Mouse (Mus musculus) liver, embryonic 13.5 days (tissue): Measurements from ENCODE around the gene Snx33. TPM values are rescaled to one million over a fixed set of nuclear protein-coding genes. Genes with fewer than 3 reads are reported as not detected.

ENCODE experiments used
- ATAC-seq: fragments of 200-750 bp; cut with Nextera tagmentation; 2 replicates; pipeline ENCODE4 v1.8.0; 2017; ENCODE audit warnings: low read depth, mild to moderate bottlenecking, moderate number of reproducible peaks, moderate library complexity
- DNase-seq: peaks from one replicate; pipeline ENCODE4 v3.0.0; 2022
- H3K27ac ChIP-seq: fragments of 300-500 bp; sonication (generic); 2 replicates; pipeline ENCODE4 v1.5.1; 2015; ENCODE audit warnings: moderate library complexity, mild to moderate bottlenecking, inconsistent platforms
- H3K27me3 ChIP-seq: fragments of 300-500 bp; sonication (generic); 2 replicates; pipeline ENCODE4 v1.6.1; 2015; ENCODE audit warnings: mild to moderate bottlenecking, inconsistent platforms
- H3K36me3 ChIP-seq: fragments of 300-500 bp; sonication (generic); 2 replicates; pipeline ENCODE4 v1.6.1; 2015; ENCODE audit warnings: mild to moderate bottlenecking, inconsistent platforms
- H3K4me1 ChIP-seq: fragments of 300-500 bp; sonication (generic); replicated peaks from 2 replicates; pipeline ENCODE4 v1.6.1; 2015; ENCODE audit warnings: inconsistent platforms
- H3K4me2 ChIP-seq: fragments of 300-500 bp; sonication (generic); 2 replicates; pipeline ENCODE4 v1.6.1; 2015; ENCODE audit warnings: inconsistent platforms, mild to moderate bottlenecking, moderate library complexity
- H3K4me3 ChIP-seq: fragments of 300-500 bp; sonication (generic); replicated peaks from 2 replicates; pipeline ENCODE4 v1.5.1; 2015; ENCODE audit warnings: mild to moderate bottlenecking, inconsistent platforms
- H3K9ac ChIP-seq: fragments of 300-500 bp; sonication (generic); 2 replicates; pipeline ENCODE4 v1.6.1; 2015; ENCODE audit warnings: mild to moderate bottlenecking, inconsistent platforms
- H3K9me3 ChIP-seq: fragments of 300-500 bp; sonication (generic); replicated peaks from 2 replicates; pipeline ENCODE4 v1.6.1; 2016; ENCODE audit warnings: inconsistent platforms
- WGBS: fragments of 180-500 bp; shearing (Covaris S2); methylation state at CpG from one replicate; pipeline ENCODE4 v1.1.7; 2015; ENCODE audit not compliant: insufficient replicate concordance; 5-methylcytosine and 5-hydroxymethylcytosine counted together
- polyA plus RNA-seq: library from polyadenylated mRNA; unstranded; fragments of >200 nt; fragmentation: Nextera tagmentation; extraction: Ambion mirVana; gene quantifications from 2 replicates; pipeline ENCODE4 v1.2.1, GENCODE M21; 2015

Snx33 gene
- polyA plus RNA-seq, 1 experiment from 2014 or later, result 1.2 TPM

DNA sequence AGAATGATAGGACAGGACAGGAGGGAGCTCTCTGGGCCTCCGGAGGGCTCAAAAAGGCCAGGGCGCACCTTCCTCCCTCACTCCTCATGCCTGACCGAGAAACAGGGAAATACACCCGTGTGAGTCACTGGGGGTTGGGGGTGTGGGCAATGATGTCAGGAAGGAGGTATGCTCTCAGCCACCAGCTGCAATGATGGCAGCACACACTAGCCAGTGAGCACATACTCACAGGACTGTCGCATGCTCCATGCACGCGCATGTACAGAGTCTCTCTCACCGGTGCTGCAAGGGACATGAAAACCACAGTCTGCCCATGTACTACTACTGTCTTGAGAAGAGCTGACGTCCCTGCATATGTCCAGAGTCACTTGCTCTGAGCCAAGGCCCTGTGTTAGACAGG lies 20.6 kb downstream of the Snx33 start:
- ATAC-seq, result no peak
- 59% methylated on average over 9 of the region's 9 CpGs for whole genome bisulfite sequencing
- H3K4me2 ChIP-seq, result no peak overlapping the region

DNA sequence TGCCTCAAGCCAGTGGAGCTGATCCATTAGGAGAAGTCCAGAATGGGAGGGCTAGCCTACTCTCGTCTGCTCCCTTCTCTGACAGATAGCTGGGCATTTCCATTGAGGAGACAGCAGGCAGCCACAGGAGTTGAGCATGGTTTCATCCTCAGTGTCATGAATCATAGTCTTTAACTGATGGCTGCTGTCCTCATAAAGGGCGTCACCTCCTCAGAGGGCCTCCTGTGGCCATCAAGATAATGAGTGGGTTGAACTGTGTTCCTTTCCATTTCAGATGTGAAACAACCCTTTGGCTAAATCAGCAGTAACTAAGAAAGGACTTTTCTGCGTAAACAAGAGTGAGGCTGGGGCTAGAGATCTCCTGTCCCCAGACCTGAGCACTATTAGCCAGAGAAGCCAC lies 24.5 kb downstream of the Snx33 start:
- 39% methylated on average over 3 of the region's 3 CpGs for WGBS
- Histone ChIP-seq H3K27me3 (no peaks in the 10 kb centered on the region), H3K4me3 (no peak overlapping the region), H3K4me2 (no peak overlapping the region), H3K4me1 (peaks cover 10% of the 10 kb centered on the region; the same call in 1 of the 2 replicates), H3K27ac (no peak overlapping the region), H3K9ac (no peak overlapping the region), H3K36me3 (no peaks in the 10 kb centered on the region), H3K9me3 (no peaks in the 10 kb centered on the region)
- no peak for ATAC-seq
- DNase-seq, result no peak

More for the DNA sequence above, 20.6 kb downstream of the Snx33 start:
- H3K9ac ChIP-seq, result no peak overlapping the region
- H3K4me3 ChIP-seq, result no peak overlapping the region
- no peaks in the 10 kb centered on the region for H3K9me3 ChIP-seq
- 0 out of 2 replicates have a peak, but pooled peaks cover 2% of the 10 kb centered on the region for H3K4me1 ChIP-seq
- no peak for DNase-seq
- no peaks in the 10 kb centered on the region for H3K27me3 ChIP-seq
- no peak overlapping the region for H3K27ac ChIP-seq
- H3K36me3 ChIP-seq, result no peaks in the 10 kb centered on the region

DNA sequence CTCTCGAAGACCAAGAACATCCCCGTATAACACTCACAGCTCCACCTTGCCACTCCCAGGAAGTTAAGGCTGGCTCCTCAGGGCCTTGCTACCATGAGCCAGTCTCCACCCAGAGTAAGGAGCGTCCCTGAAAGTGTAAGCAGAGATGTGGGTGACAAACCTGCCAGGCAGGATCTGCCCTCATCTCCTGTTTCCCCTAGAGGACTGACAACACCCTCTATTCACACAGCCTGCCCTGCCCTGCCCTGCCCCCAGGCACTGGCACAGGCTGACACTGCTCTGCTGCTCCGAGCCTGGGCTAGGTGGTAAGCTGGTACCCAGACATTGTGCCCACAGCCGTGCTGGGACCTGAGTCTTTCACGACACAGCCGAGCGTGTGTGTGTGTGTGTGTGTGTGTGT lies 27.0 kb downstream of the Snx33 start:
- ATAC-seq (no peak), DNase-seq (no peak)
- no peaks in the 10 kb centered on the region for H3K36me3 ChIP-seq
- no peak overlapping the region for H3K9ac ChIP-seq
- WGBS, result 65% methylated on average over 8 of the region's 8 CpGs
- H3K9me3 ChIP-seq, result no peaks in the 10 kb centered on the region
- H3K4me3 ChIP-seq, result no peak overlapping the region
- no peaks in the 10 kb centered on the region for H3K27me3 ChIP-seq
- no peak overlapping the region for H3K4me2 ChIP-seq
- no peak overlapping the region for H3K27ac ChIP-seq
- H3K4me1 ChIP-seq, result peaks cover 10% of the 10 kb centered on the region; the same call in 1 of the 2 replicates

DNA sequence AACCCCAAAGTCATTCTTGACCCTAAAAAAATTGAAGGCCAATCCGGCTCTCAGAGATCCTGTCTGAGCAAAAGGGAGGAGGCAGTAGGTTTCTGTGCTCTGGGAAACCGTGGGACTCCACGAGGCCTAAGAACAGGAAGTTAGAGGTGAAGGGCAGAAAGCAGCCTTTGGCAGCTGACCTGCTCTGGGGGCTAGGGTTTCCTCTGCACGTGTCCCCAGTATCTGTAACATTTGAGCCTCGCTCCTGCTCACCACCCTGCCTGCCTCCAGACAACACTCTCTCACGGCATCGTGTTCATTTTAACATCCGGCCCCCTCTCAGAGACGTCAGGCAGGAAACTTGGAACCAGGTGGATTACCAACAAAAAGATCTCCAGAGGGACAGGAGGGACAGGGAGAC lies 27.6 kb downstream of the Snx33 start:
- ATAC-seq (no peak), DNase-seq (no peak)
- Histone ChIP-seq H3K4me1 (peaks cover 10% of the 10 kb centered on the region; the same call in 1 of the 2 replicates), H3K27me3 (no peaks in the 10 kb centered on the region), H3K4me2 (no peak overlapping the region), H3K4me3 (no peak overlapping the region), H3K9me3 (no peaks in the 10 kb centered on the region), H3K9ac (no peak overlapping the region), H3K27ac (no peak overlapping the region), H3K36me3 (no peaks in the 10 kb centered on the region)
- 29% methylated on average over 9 of the region's 9 CpGs for WGBS

DNA sequence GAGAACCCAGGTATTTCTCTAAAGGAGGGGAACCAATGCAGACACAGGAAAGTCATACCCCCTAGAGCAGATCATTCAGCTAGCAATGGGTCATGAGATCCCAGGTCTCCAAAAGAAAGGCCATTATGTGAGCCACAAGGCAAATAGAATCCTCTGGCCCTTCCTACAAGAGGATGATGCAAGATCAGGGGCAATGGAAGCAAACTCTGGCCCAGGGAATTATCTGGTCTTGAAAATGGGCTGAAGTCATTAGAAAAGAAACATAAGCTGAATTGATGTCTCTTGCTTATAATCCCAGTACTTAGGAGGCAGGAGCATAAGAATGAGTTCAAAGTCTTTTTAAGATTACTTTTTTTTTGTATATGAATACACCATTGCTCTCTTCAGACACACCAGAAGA lies 28.1 kb downstream of the Snx33 start:
- H3K4me1 ChIP-seq, result peaks cover 10% of the 10 kb centered on the region; the same call in 1 of the 2 replicates
- ATAC-seq (no peak), DNase-seq (no peak)
- H3K9me3 ChIP-seq, result no peaks in the 10 kb centered on the region
- H3K27ac ChIP-seq, result no peak overlapping the region
- H3K9ac ChIP-seq, result no peak overlapping the region
- no peaks in the 10 kb centered on the region for H3K27me3 ChIP-seq
- no peak overlapping the region for H3K4me3 ChIP-seq
- H3K4me2 ChIP-seq, result no peak overlapping the region
- H3K36me3 ChIP-seq, result no peaks in the 10 kb centered on the region

DNA sequence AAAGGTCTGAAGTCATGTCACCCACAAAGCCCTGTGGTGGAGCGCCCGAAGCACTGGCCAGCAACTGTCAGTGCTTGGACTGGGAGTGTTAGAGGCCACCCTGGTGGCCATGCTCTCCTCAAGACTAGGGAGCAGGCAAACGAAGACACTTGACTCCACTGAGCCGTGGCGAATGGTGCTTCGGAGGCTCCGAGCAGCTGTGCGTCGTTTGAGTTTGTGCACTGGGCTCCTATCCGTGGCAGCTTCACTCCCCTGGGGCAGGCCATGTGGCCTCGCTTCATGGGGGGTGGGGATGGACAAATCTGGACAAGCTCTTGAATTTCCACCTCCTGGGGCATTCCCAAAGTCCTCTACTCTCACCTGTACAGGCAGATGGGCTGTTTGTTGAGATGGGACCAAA lies 28.8 kb downstream of the Snx33 start:
- DNase-seq (no peak), ATAC-seq (no peak)
- no peak overlapping the region for H3K4me3 ChIP-seq
- H3K9ac ChIP-seq, result no peak overlapping the region
- no peaks in the 10 kb centered on the region for H3K36me3 ChIP-seq
- WGBS, result 73% methylated on average over 11 of the region's 11 CpGs
- no peaks in the 10 kb centered on the region for H3K27me3 ChIP-seq
- no peaks in the 10 kb centered on the region for H3K9me3 ChIP-seq
- no peak overlapping the region for H3K27ac ChIP-seq
- peaks cover 10% of the 10 kb centered on the region; the same call in 1 of the 2 replicates for H3K4me1 ChIP-seq
- H3K4me2 ChIP-seq, result no peak overlapping the region

DNA sequence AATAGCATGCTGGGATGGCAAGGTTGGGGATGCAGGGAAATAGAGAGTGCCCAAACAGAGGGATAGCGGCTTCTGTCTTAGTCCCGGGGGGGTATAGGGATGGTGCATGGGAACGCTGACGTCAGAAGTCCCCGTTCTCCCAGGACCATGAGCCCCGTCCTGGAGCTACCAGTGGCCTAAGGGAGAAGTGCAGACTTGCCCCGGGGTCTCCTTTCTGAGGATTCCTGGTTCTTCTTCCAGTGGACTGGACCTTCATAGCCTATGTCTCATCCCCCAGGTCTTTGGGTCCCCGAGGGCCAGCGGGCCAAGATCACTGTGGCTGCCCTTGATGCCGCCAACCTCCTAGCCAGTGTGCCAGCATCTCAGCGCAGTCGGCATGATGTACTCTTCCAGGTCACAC lies 31.4 kb downstream of the Snx33 start:
- Histone ChIP-seq H3K27me3 (no peaks in the 10 kb centered on the region), H3K4me3 (no peak overlapping the region), H3K36me3 (no peaks in the 10 kb centered on the region), H3K4me2 (no peak overlapping the region), H3K9ac (no peak overlapping the region), H3K9me3 (no peaks in the 10 kb centered on the region), H3K27ac (no peak overlapping the region), H3K4me1 (peaks cover 13% of the 10 kb centered on the region; the same call in 1 of the 2 replicates)
- ATAC-seq (no peak), DNase-seq (no peak)
- 87% methylated on average over 12 of the region's 12 CpGs for WGBS

DNA sequence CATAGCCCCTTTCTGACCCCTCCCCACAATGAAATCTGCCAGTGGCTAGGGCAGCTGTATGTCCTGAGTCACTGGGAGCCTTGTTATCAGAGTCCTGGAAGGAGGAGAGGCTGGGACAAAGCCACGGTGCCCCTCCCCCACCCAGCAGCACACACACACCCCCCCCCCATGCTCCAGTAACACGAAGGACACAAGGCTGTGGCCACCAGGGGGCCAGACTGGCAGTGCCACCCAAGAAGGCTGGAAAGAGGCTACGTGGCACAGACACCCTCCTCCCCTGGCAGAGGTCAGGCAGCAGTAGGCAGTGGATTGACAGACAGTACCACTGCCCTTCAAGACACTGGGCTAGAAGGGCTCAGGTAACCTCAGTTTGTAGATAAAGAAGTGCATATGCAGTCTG lies 34.2 kb downstream of the Snx33 start:
- Histone ChIP-seq H3K36me3 (no peaks in the 10 kb centered on the region), H3K4me2 (no peak overlapping the region), H3K4me1 (peaks cover 11% of the 10 kb centered on the region), H3K27ac (no peak overlapping the region), H3K27me3 (no peaks in the 10 kb centered on the region), H3K9ac (no peak overlapping the region), H3K4me3 (no peak overlapping the region), H3K9me3 (no peaks in the 10 kb centered on the region)
- WGBS, result 14% methylated on average over 3 of the region's 3 CpGs
- DNase-seq (no peak), ATAC-seq (no peak)

DNA sequence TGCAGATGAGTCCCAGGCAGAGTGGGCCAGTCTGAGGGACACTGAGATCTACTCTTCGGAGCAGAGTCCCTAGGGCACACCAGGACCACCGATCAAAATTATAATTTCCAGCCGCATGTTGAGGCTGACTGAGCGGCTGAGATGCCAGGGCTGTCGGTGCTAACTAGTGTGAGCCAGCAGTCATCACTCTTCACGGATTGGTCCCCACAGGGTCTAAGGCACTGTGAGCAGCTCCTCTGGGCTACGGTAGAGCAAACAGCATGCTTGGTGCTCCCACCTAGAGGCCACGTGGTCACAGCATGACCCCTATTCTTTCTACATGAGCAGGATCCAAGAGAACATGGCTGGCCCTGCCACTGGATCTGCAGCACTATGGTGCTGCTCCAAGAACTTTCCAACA lies 34.9 kb downstream of the Snx33 start:
- Histone ChIP-seq H3K4me3 (no peak overlapping the region), H3K9me3 (no peaks in the 10 kb centered on the region), H3K4me2 (no peak overlapping the region), H3K27ac (no peak overlapping the region), H3K36me3 (no peaks in the 10 kb centered on the region), H3K27me3 (no peaks in the 10 kb centered on the region), H3K9ac (no peak overlapping the region), H3K4me1 (peaks cover 11% of the 10 kb centered on the region)
- 61% methylated on average over 8 of the region's 8 CpGs for WGBS
- no peak for DNase-seq
- ATAC-seq, result no peak

DNA sequence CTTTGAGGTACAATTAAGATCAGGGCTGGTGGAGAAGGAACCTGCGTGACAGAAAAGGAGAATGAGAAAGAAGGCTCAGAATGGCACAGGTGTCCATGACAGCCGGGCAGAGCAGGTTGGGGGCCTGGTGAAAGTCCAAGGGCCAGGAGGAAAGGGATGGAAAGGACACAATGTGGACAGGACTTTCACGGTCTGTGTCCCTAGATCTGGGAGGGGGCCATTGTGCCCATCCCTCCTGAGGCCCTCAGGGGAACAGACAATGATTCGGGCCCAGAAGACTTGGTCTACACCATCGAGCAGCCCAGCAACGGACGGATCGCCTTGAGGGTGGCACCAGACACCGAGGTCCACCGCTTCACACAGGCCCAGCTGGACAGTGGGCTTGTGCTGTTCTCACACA lies 36.1 kb downstream of the Snx33 start:
- Histone ChIP-seq H3K4me2 (no peak overlapping the region), H3K9me3 (no peaks in the 10 kb centered on the region), H3K27me3 (no peaks in the 10 kb centered on the region), H3K4me3 (no peak overlapping the region), H3K4me1 (peaks cover 11% of the 10 kb centered on the region), H3K27ac (no peak overlapping the region), H3K36me3 (no peaks in the 10 kb centered on the region), H3K9ac (no peak overlapping the region)
- ATAC-seq (no peak), DNase-seq (no peak)
- 79% methylated on average over 10 of the region's 10 CpGs for WGBS

DNA sequence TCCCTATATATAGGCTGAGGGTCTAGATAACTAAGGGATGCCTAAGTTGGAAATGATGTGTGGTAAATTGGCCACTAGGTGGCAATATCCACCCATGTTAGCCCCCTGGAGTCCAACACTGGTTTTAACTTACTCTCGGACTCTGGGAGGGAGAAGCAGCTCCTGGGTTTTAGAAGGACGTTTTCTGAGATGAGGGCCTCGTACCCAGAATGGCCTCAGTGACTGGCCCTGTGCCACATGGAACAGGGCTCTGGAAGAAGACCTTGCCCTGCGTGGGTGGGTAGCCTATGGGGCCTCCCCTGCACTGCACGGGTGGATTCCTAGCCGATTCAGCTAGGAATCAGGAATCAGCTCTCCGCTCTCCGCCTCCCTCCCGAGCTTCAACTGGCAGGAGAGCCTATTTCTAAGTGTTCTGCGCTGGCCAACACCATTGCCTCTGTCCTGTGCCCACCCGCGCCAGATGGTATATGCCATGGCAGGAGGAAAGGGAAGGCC lies 36.6 kb downstream of the Snx33 start:
- no peak overlapping the region for H3K27ac ChIP-seq
- H3K4me2 ChIP-seq, result peak overlapping the region; percentile 40
- no peak overlapping the region for H3K4me3 ChIP-seq
- no peaks in the 10 kb centered on the region for H3K36me3 ChIP-seq
- DNase-seq (peak; percentile 40), ATAC-seq (no peak)
- WGBS, result 37% methylated on average over 12 of the region's 12 CpGs
- peaks cover 11% of the 10 kb centered on the region for H3K4me1 ChIP-seq
- H3K27me3 ChIP-seq, result no peaks in the 10 kb centered on the region
- H3K9ac ChIP-seq, result no peak overlapping the region
- H3K9me3 ChIP-seq, result no peaks in the 10 kb centered on the region

DNA sequence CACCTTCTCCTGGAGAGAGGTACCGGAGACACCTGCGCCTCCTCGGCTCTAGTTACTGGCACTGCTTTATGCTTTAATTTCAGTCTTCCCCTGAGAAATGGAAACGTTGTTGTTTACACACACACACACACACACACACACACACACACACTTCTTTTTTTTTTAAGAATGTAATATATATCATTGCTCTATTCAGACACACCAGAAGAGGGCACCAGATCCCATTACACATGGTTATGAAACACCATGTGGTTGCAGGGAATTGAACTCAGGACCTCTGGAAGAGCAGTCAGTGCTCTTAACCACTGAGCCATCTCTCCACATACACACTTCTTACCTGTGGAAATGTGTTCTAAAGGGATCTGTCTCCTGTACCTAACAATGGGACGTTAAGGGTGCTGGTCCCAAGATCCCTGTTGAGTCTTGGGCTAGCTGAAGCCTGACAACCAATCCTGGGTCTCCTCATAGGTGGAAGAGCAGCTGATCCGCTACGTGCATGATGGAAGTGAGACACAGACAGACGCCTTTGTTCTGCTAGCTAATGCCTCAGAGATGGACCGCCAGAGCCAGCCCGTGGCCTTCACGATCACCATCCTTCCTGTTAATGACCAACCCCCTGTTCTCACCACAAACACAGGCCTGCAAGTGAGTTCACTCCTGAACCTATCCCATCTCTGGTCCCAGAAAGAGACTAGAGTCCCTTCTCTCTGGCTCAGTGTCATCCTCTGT lies 37.5 kb downstream of the Snx33 start:
- Histone ChIP-seq H3K4me3 (no peak overlapping the region), H3K9me3 (no peaks in the 10 kb centered on the region), H3K9ac (no peak overlapping the region), H3K36me3 (no peaks in the 10 kb centered on the region), H3K4me2 (no peak overlapping the region), H3K27me3 (no peaks in the 10 kb centered on the region), H3K4me1 (peaks cover 11% of the 10 kb centered on the region), H3K27ac (no peak overlapping the region)
- ATAC-seq (no peak), DNase-seq (no peak)
- WGBS, result 52% methylated on average over 11 of the region's 11 CpGs
